Comparison of ENCODE assay signal across 8 mouse cellular contexts in genomic region chr11:119952429-119953224, GRCm38 (mm10). TPM values are rescaled to one million over a fixed set of nuclear protein-coding genes. Genes with fewer than 3 reads are reported as not detected.
DNase-seq lines count a peak whose midpoint lies in the region; ATAC-seq and TF ChIP-seq lines count a peak whose summit lies in the region.

No protein-coding gene starts in this region.

- no peaks in the 10 kb centered on the region for H3K36me3 ChIP-seq in liver, adult 2 months (ENCODE audit: control insufficient read depth, insufficient read depth, low read length)
- H3K36me3 ChIP-seq in liver, embryonic 12.5 days: no peaks in the 10 kb centered on the region
- 0 out of 2 replicates have a peak, but pooled peaks cover 3% of the 10 kb centered on the region for H3K36me3 ChIP-seq in embryonic facial prominence, embryonic 13.5 days
- H3K36me3 ChIP-seq in kidney, adult 2 months (ENCODE audit: control insufficient read depth, insufficient read depth, low read length): no peaks in the 10 kb centered on the region

- H3K27ac ChIP-seq in liver, adult 2 months (replicated peaks; ENCODE audit: insufficient read depth, low read depth, low read length): peak overlapping the region; percentile 46
- no peak overlapping the region for H3K27ac ChIP-seq in liver, embryonic 12.5 days
- H3K27ac ChIP-seq in embryonic facial prominence, embryonic 13.5 days: peak overlapping the region; percentile 44; the same call in 1 of the 2 replicates
- H3K27ac ChIP-seq in kidney, adult 2 months (ENCODE audit: insufficient read depth, low read depth, low read length): peak overlapping the region; percentile 43

- no peaks in the 10 kb centered on the region for H3K27me3 ChIP-seq in liver, adult 2 months (ENCODE audit: control insufficient read depth, insufficient read depth, low read length)
- no peaks in the 10 kb centered on the region for H3K27me3 ChIP-seq in liver, embryonic 12.5 days (replicated peaks)
- H3K27me3 ChIP-seq in embryonic facial prominence, embryonic 13.5 days: no peaks in the 10 kb centered on the region
- H3K27me3 ChIP-seq in kidney, adult 2 months (replicated peaks; ENCODE audit: control insufficient read depth, insufficient read depth, low read length): no peaks in the 10 kb centered on the region

- no peaks in the 10 kb centered on the region for H3K9me3 ChIP-seq in liver, embryonic 12.5 days (replicated peaks)
- no peaks in the 10 kb centered on the region for H3K9me3 ChIP-seq in embryonic facial prominence, embryonic 13.5 days

- H3K79me2 ChIP-seq in liver, adult 2 months (ENCODE audit: control insufficient read depth, insufficient read depth, low read length): peaks cover 77% of the 10 kb centered on the region

- 48% methylated on average over 5 of the region's 5 CpGs for WGBS in liver, adult 2 months
- WGBS in liver, embryonic 12.5 days (ENCODE audit: insufficient replicate concordance): 48% methylated on average over 5 of the region's 5 CpGs
- WGBS in embryonic facial prominence, embryonic 13.5 days: 60% methylated on average over 5 of the region's 5 CpGs
- 56% methylated on average over 5 of the region's 5 CpGs for WGBS in kidney, adult 2 months

- peak; percentile 74 for DNase-seq in liver, adult 2 months (ENCODE audit: extremely low read depth, low read depth, low spot score)
- DNase-seq in kidney, adult 2 months: peak; percentile 91
- peak; percentile 36 for DNase-seq in ovary, postnatal 36 days (ENCODE audit: low spot score)
- no peak for DNase-seq in right cerebral cortex, adult 18-20 months
- no peak for DNase-seq in cerebellum, adult 9-11 months
- no peak for DNase-seq in spleen, postnatal 14 days (ENCODE audit: low spot score in 2 of 2)

- peaks cover 70% of the 10 kb centered on the region for H3K4me1 ChIP-seq in liver, adult 2 months (ENCODE audit: control insufficient read depth, insufficient read depth, low read length)
- peaks cover 60% of the 10 kb centered on the region for H3K4me1 ChIP-seq in liver, embryonic 12.5 days
- peaks cover 52% of the 10 kb centered on the region for H3K4me1 ChIP-seq in embryonic facial prominence, embryonic 13.5 days
- H3K4me1 ChIP-seq in kidney, adult 2 months (ENCODE audit: control insufficient read depth, insufficient read depth, low read length): peaks cover 57% of the 10 kb centered on the region

- H3K9ac ChIP-seq in liver, adult 2 months (ENCODE audit: low read depth, low read length): no peak overlapping the region
- no peak overlapping the region for H3K9ac ChIP-seq in liver, embryonic 12.5 days
- H3K9ac ChIP-seq in embryonic facial prominence, embryonic 13.5 days: 0 out of 2 replicates have a peak overlapping the region, but pooled peaks have one; percentile 21

- no peak for ATAC-seq in liver, embryonic 12.5 days
- ATAC-seq in embryonic facial prominence, embryonic 13.5 days (ENCODE audit: insufficient number of reproducible peaks, insufficient read depth, low FRiP score, low TSS enrichment, low read depth): no peak

- no peak overlapping the region for H3K4me3 ChIP-seq in liver, adult 2 months (ENCODE audit: insufficient read depth, low read depth, low read length)
- no peak overlapping the region for H3K4me3 ChIP-seq in liver, embryonic 12.5 days
- H3K4me3 ChIP-seq in embryonic facial prominence, embryonic 13.5 days: no peak overlapping the region
- H3K4me3 ChIP-seq in kidney, adult 2 months (ENCODE audit: insufficient read depth, low read depth, low read length): no peak overlapping the region

- no peak for TF ChIP-seq POLR2A in liver, adult 2 months (IDR thresholded peaks at IDR 0.05; ENCODE audit: extremely low read depth, insufficient read depth, low read length)
- no peak for TF ChIP-seq POLR2A in kidney, adult 2 months (IDR thresholded peaks at IDR 0.05; ENCODE audit: low read depth, low read length)

- H3K4me2 ChIP-seq in liver, embryonic 12.5 days: no peak overlapping the region
- no peak overlapping the region for H3K4me2 ChIP-seq in embryonic facial prominence, embryonic 13.5 days

- no peak for TF ChIP-seq CTCF in liver, adult 2 months (IDR thresholded peaks at IDR 0.05; ENCODE audit: low read depth, low read length)
- no peak for TF ChIP-seq CTCF in kidney, adult 2 months (conservative IDR thresholded peaks at IDR 0.05; ENCODE audit: insufficient read depth, insufficient read length, low read depth, low read length)

RNA-seq across cellular contexts. Expression of gene Baiap2, which starts 10.1 kb away (rescaled TPM):
- total RNA-seq in liver, adult 2 months (2014; rRNA removed): 11.6 and 16.2 TPM in 2 replicates
- polyA plus RNA-seq in liver, adult 2 months (2012; rRNA removed): 45.6 and 59.4 TPM in 2 replicates
- 6.2 and 7.0 TPM in 2 replicates for polyA plus RNA-seq in liver, embryonic 12.5 days (2016; fragmentation: Nextera tagmentation; extraction: Ambion mirVana)
- 17.5 and 20.0 TPM in 2 replicates for polyA plus RNA-seq in embryonic facial prominence, embryonic 13.5 days (2015; fragmentation: Nextera tagmentation; extraction: Ambion mirVana)
- 78.1 and 88.4 TPM in 2 replicates for polyA plus RNA-seq in kidney, adult 2 months (2012; rRNA removed)

RNA-seq across cellular contexts. Expression of gene Chmp6, which starts 39.4 kb away (rescaled TPM):
- total RNA-seq in liver, adult 2 months (2014; rRNA removed): 20.6 and 21.6 TPM in 2 replicates
- 34.2 and 34.9 TPM in 2 replicates for polyA plus RNA-seq in liver, adult 2 months (2012; rRNA removed)
- 45.9 and 48.6 TPM in 2 replicates for polyA plus RNA-seq in liver, embryonic 12.5 days (2016; fragmentation: Nextera tagmentation; extraction: Ambion mirVana)
- 103 and 104 TPM in 2 replicates for polyA plus RNA-seq in embryonic facial prominence, embryonic 13.5 days (2015; fragmentation: Nextera tagmentation; extraction: Ambion mirVana)
- polyA plus RNA-seq in kidney, adult 2 months (2012; rRNA removed): 97.2 and 106 TPM in 2 replicates

Comparison
In these comparisons a context has a peak if more than half of its experiments do, and no peak if none do; other contexts are left out.
1. DNase-seq: peak in liver, adult 2 months (single experiment), kidney, adult 2 months (single experiment) and ovary, postnatal 36 days (single experiment); none in right cerebral cortex, adult 18-20 months (single experiment), cerebellum, adult 9-11 months (single experiment) and spleen, postnatal 14 days (0 of 2).